Mouse (Mus musculus) 3T3-L1 (cell line): ENCODE measurements around the gene Exoc4.

Experiments used
- DNase-seq: peaks from one replicate; pipeline ENCODE4 v3.0.0-alpha.2; 2015; ENCODE audit warnings: low read depth, low spot score

Gene Exoc4

GRCm38 (mm10) chr6:33865752-33866151 is 616.9 kb downstream of the Exoc4 start:
- peak; percentile 26 for DNase-seq

- DNase-seq: no peak
Measured at GRCm38 (mm10) chr6:33866901-33867580, 618.2 kb downstream of the Exoc4 start.

GRCm38 (mm10) chr6:33869251-33869650 is 620.4 kb downstream of the Exoc4 start:
- DNase-seq: peak; percentile 79

GRCm38 (mm10) chr6:33870468-33871142 is 621.7 kb downstream of the Exoc4 start:
- peak; percentile 29 for DNase-seq

GRCm38 (mm10) chr6:33871286-33871685 is 622.4 kb downstream of the Exoc4 start:
- DNase-seq: no peak

GRCm38 (mm10) chr6:33872192-33872591 is 623.3 kb downstream of the Exoc4 start:
- DNase-seq: no peak

- no peak for DNase-seq
Measured at GRCm38 (mm10) chr6:33873000-33873399, 624.1 kb downstream of the Exoc4 start.

- no peak for DNase-seq
Measured at GRCm38 (mm10) chr6:33874291-33875014, 625.6 kb downstream of the Exoc4 start.

GRCm38 (mm10) chr6:33884141-33884683 is 635.3 kb downstream of the Exoc4 start:
- DNase-seq: no peak

- DNase-seq: no peak
Measured at GRCm38 (mm10) chr6:33886941-33887340, 638.1 kb downstream of the Exoc4 start.

- no peak for DNase-seq
Measured at GRCm38 (mm10) chr6:33890926-33891325, 642.0 kb downstream of the Exoc4 start.

GRCm38 (mm10) chr6:33892142-33892541 is 643.3 kb downstream of the Exoc4 start:
- peak; percentile 96 for DNase-seq

GRCm38 (mm10) chr6:33899973-33900372 is 651.1 kb downstream of the Exoc4 start:
- DNase-seq: no peak

- no peak for DNase-seq
Measured at GRCm38 (mm10) chr6:33900615-33901014, 651.7 kb downstream of the Exoc4 start.

- DNase-seq: no peak
Measured at GRCm38 (mm10) chr6:33905099-33905498, 656.2 kb downstream of the Exoc4 start.

- DNase-seq: peak; percentile 11
Measured at GRCm38 (mm10) chr6:33910671-33911070, 661.8 kb downstream of the Exoc4 start.

GRCm38 (mm10) chr6:33913072-33913471 is 664.2 kb downstream of the Exoc4 start:
- no peak for DNase-seq

- DNase-seq: no peak
Measured at GRCm38 (mm10) chr6:33913486-33913885, 664.6 kb downstream of the Exoc4 start.

GRCm38 (mm10) chr6:33913964-33914363 is 665.1 kb downstream of the Exoc4 start:
- DNase-seq: no peak

- DNase-seq: no peak
Measured at GRCm38 (mm10) chr6:33923571-33923970, 674.7 kb downstream of the Exoc4 start.

GRCm38 (mm10) chr6:33924888-33925287 is 676.0 kb downstream of the Exoc4 start:
- DNase-seq: no peak
